Mouse (Mus musculus): ENCODE measurements around the gene Pfkp.

The Pfkp gene

DNA sequence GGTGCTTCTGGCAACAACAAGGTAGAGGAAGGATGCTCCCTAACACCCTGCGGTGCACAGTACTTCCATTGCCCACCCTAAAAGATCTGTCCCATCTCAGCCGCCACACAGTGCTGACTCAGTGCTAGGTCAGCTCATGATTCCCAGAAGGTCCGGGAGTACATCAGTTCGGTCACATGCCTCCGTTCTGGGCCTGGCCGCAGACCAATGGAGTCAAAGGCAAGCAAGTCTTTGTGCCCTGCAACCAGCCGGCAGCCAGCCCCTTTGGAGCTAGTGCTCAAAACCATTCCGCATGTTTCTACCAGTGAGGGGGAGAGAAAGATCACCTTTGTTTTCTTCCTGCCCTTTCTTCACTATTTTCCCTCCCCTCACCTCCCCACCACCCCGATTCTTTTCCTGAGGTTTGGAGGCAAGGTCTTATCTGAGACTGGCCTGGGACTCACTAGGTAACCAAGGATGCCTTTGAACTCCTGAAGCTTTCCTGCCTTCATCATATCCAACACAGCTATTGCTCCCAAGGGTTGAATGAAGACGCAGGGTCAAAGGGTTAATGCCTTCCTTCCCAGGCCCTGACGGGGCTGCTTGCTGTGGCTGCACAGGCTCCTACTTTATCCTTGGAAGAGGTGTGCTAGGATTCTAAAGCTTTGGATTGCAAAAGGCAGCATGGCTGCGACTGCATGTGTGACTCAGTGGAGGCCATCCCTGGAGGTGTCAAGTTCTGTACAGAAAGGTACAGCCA is 16.6 kb downstream of the Pfkp start:
- no peaks in the 10 kb centered on the region; the same call in 1 of the 2 replicates for H3K36me3 ChIP-seq (ENCODE audit: control insufficient read depth, insufficient read depth, low read length, poor library complexity, severe bottlenecking)
- no peaks in the 10 kb centered on the region for H3K27me3 ChIP-seq (ENCODE audit: control insufficient read depth, insufficient read depth, low read length, poor library complexity, severe bottlenecking)
- DNase-seq (ENCODE audit: low read depth, low spot score), result no peak

DNA sequence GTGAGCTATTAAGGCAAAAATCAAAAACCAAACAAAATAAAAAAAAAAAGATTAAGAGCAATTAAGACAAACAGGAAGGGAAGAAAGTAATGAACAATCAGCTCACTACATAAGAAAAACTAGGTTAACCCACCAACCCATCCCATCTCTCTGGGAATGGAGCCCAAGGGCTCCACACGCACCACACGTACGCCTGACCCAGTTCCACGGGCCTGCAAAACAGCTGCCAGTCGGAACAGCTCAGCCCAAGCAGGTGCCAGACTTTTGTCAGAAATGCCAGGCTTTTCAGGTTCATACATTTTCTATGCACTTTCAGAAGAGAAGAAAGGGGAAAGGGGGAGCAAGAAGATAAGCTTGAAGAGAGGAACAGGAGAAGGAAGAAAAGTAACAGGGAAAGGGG is 17.9 kb downstream of the Pfkp start:
- Histone ChIP-seq H3K27me3 (ENCODE audit: control insufficient read depth, insufficient read depth, low read length, poor library complexity, severe bottlenecking) (no peaks in the 10 kb centered on the region), H3K36me3 (ENCODE audit: control insufficient read depth, insufficient read depth, low read length, poor library complexity, severe bottlenecking) (no peaks in the 10 kb centered on the region; the same call in 1 of the 2 replicates)
- DNase-seq (ENCODE audit: low read depth, low spot score), result no peak

DNA sequence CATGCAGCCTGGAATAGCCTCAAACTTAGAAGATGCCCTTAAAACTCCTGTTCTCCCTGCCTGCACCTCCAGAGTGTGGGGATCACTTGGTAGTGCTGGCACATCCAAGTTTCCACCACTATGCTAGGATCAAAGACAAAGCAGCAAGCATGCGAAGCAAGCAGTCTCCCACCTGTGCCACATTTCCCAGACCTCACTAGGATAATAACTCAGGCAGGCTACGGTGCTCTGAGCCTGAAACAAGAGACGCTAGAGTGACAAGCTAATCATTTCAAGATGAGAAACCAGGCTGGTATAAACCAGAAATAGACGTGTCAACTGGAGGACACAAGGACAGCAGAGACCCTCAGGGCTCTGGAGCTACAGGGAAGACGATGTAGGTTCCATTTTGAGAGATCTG is 18.6 kb downstream of the Pfkp start:
- DNase-seq (ENCODE audit: low read depth, low spot score), result no peak
- no peaks in the 10 kb centered on the region for H3K27me3 ChIP-seq (ENCODE audit: control insufficient read depth, insufficient read depth, low read length, poor library complexity, severe bottlenecking)
- H3K36me3 ChIP-seq (ENCODE audit: control insufficient read depth, insufficient read depth, low read length, poor library complexity, severe bottlenecking), result no peaks in the 10 kb centered on the region; the same call in 1 of the 2 replicates

DNA sequence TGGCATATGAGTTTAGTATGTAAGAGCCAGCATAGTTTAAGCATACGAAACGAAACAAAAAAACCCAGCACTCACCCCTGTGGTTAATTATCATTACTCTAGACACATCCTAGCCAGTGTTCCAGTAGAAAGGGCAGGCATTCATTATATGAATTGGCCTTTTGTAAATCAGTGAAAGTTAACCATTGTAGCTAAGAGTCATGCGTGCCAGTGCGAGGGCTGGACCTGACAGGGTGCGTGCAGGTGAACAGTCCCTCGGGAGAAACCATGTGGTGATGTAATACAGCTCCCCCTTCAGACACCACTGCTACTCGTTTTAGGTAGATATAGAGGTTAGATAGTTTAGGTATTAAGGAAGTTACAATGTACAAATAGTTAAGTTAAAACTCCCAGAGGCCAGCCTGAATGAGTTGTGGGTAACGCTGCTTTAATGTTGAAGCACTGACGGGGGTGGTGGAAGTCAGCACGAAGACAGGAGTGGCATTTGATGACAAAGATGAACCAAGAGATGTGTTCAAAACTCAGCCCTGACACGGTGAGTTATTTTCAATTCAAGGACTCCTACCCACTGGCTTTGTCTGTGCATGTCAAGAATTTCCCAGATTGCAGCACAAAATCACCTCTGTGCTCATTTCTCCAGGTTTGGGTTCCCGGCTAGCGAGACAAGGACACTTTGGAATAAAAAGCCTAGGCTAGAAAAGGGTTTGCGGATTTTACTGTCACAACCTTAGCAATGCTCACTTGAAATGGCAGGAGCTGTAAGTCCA is 19.4 kb downstream of the Pfkp start:
- peak; percentile 38 for DNase-seq (ENCODE audit: low read depth, low spot score)
- Histone ChIP-seq H3K36me3 (ENCODE audit: control insufficient read depth, insufficient read depth, low read length, poor library complexity, severe bottlenecking) (no peaks in the 10 kb centered on the region), H3K27me3 (ENCODE audit: control insufficient read depth, insufficient read depth, low read length, poor library complexity, severe bottlenecking) (no peaks in the 10 kb centered on the region)

DNA sequence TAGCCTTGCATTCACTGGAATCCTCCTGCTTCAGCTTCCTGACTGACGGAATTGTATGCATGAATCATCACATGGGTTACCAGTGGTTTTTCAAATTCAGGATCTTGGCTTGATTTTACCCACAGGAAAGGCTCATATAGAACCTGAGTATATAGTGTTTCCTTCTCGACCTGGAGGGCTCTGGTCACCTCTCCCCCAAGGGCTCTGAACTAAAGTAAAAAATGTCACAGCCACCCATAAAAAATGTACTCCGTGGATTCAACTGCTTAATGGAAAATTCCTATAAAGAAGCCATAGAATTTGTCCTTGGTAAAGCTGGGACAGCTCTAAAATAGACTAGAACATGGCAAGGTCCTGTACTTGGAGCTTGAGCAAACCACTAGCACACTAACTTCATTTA is 20.3 kb downstream of the Pfkp start:
- Histone ChIP-seq H3K27me3 (ENCODE audit: control insufficient read depth, insufficient read depth, low read length, poor library complexity, severe bottlenecking) (no peaks in the 10 kb centered on the region), H3K36me3 (ENCODE audit: control insufficient read depth, insufficient read depth, low read length, poor library complexity, severe bottlenecking) (no peaks in the 10 kb centered on the region)
- no peak for DNase-seq (ENCODE audit: low read depth, low spot score)

DNA sequence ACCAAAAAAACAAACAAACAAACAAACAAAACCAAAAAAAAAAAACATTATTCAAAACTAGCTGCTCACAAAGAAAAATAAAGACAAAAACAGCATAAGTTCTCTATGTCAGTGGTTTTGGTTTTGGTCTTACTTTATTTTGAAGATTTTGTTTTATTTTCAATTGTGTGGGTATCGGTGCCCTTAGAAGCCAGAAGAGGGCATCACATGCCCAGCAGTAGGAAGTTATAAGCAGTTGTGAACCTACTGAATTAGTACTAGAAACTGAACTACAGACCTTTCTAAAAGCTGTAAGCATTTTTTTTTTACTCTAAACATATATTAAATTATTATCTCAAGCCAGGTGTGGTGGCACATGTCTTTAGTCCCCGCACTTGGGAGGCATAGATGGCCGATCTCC is 21.2 kb downstream of the Pfkp start:
- no peaks in the 10 kb centered on the region for H3K36me3 ChIP-seq (ENCODE audit: control insufficient read depth, insufficient read depth, low read length, poor library complexity, severe bottlenecking)
- peak; percentile 57 for DNase-seq (ENCODE audit: low read depth, low spot score)
- H3K27me3 ChIP-seq (ENCODE audit: control insufficient read depth, insufficient read depth, low read length, poor library complexity, severe bottlenecking), result no peaks in the 10 kb centered on the region

DNA sequence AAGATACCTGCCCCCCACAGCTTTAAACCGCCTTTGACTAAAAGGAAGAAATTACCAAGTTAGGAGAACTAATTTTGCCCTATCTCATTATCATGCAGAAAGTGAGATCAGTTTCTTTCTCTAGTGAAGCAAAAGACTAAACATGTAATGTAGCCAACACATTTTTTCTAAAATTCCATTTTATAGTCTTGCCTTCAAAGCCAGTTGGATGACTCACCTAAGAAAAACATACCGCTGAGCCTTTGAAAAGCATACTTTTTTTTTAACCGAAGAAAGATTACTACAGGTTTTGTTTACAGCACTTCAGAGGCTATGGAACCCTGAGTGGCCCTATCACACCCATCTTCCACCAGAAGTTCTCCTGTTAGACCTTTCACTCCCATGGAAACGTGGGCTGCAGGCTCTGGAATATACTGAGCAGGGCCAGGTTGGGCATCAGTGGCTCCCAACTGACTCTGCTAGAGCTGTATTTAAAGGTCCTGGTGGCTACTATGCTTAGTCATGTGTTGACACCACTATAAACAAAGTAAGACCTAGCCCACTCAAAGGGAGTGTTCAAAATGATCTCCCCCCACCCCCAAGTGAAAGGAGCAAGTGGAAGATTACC is 22.0 kb downstream of the Pfkp start:
- Histone ChIP-seq H3K27me3 (ENCODE audit: control insufficient read depth, insufficient read depth, low read length, poor library complexity, severe bottlenecking) (no peaks in the 10 kb centered on the region), H3K36me3 (ENCODE audit: control insufficient read depth, insufficient read depth, low read length, poor library complexity, severe bottlenecking) (peaks cover 3% of the 10 kb centered on the region; the same call in 1 of the 2 replicates)
- DNase-seq (ENCODE audit: low read depth, low spot score), result no peak

DNA sequence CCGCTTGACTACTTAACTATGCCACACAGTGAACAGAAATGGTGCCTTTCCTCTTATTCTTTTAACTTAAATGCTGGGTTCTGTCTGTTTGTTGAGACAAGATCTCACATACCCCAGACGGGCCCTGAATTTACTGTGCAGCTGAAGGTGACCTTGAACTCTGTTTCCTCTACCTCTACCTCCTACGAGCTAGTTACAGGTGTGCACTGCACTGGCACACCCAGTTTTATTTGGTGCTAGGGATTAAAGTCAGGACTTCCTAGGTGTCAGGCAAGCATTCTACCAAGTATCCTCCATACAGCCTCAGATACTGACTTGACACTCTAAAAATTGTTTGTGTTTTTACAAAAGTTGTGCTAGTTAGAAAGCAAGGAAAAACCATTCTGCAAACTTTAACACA is 22.6 kb downstream of the Pfkp start:
- H3K36me3 ChIP-seq (ENCODE audit: control insufficient read depth, insufficient read depth, low read length, poor library complexity, severe bottlenecking), result peaks cover 3% of the 10 kb centered on the region; the same call in 1 of the 2 replicates
- no peak for DNase-seq (ENCODE audit: low read depth, low spot score)
- no peaks in the 10 kb centered on the region for H3K27me3 ChIP-seq (ENCODE audit: control insufficient read depth, insufficient read depth, low read length, poor library complexity, severe bottlenecking)

DNA sequence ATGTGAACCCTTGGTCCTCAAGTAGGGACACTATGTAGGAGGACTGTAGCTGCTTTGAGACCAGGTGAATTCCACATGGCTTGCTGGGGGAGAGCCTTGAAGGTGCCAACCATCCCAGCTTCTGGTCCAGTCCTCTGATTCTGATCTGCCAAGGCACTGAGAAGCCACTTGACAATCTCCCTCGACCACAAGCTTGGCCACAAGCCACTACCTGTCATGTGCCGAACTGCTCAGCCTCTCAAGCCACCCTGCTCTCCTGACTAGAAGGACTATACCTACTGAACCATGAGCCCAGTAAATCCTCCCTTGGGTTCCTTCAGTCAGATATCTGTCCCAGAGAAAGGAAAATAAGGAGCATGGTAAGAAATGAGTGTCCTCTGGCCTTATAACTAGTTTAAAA is 24.0 kb downstream of the Pfkp start:
- no peak for DNase-seq (ENCODE audit: low read depth, low spot score)
- peaks cover 7% of the 10 kb centered on the region; the same call in 1 of the 2 replicates for H3K36me3 ChIP-seq (ENCODE audit: control insufficient read depth, insufficient read depth, low read length, poor library complexity, severe bottlenecking)
- no peaks in the 10 kb centered on the region for H3K27me3 ChIP-seq (ENCODE audit: control insufficient read depth, insufficient read depth, low read length, poor library complexity, severe bottlenecking)

DNA sequence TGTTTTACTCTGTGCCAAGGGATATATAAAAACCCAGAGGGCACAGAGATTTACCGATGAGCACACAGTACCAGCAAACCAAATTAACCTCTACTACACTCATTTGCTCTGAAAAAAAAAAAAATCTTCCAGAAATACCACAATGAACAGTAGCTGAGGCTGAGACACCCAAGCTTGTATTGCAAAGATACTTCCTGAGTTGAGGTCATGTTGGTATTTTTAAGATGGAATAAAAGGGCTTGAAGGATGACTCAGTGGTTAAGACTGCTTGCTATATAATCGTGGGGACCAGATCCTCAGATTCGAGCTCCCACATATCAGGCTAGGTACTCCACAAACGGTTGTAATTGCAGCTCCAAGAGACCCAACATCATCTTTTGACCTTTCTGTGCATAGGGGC is 24.5 kb downstream of the Pfkp start:
- peaks cover 10% of the 10 kb centered on the region for H3K36me3 ChIP-seq (ENCODE audit: control insufficient read depth, insufficient read depth, low read length, poor library complexity, severe bottlenecking)

DNA sequence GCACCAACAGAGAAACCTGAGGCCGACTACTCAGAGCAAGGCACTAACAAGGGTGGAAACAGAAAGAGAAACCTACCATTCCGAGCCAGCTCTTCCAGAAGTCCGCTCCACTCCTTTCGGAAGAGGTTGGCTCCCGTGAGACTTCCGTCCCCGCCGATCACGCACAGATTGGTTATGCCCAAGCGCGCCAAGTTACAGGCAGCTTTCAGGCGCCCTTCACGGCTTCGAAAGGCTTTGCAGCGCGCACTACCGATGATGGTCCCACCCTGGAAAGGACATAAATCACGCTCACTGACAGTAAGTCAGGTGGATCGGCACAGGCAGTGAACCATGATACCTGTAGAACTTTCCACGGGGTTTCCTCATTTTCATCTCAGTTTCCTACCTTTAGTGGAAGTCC is 26.7 kb downstream of the Pfkp start:
- no peak for DNase-seq (ENCODE audit: low read depth, low spot score)
- no peaks in the 10 kb centered on the region for H3K27me3 ChIP-seq (ENCODE audit: control insufficient read depth, insufficient read depth, low read length, poor library complexity, severe bottlenecking)
- peaks cover 17% of the 10 kb centered on the region for H3K36me3 ChIP-seq (ENCODE audit: control insufficient read depth, insufficient read depth, low read length, poor library complexity, severe bottlenecking)

More for the DNA sequence above, 24.5 kb downstream of the Pfkp start:
- DNase-seq (ENCODE audit: low read depth, low spot score), result no peak
- H3K27me3 ChIP-seq (ENCODE audit: control insufficient read depth, insufficient read depth, low read length, poor library complexity, severe bottlenecking), result no peaks in the 10 kb centered on the region

DNA sequence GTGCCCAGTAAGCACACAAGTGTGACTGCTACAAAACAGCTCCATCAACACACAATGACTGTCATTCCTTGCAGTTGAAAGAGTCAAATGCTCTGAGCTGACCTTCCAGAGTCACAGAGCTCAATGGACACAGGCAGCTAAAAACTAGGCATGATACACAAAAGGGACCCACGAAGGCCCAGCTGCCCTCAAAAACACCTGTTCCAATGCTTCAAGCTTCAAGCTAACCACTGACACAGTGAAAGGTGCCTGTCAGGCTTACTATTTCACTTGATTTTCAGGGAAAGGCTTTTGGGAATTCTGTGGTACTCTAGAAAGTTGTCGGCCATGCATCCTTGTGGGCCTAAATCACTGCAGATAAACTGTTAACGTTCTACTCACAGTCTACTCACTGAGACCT is 28.3 kb downstream of the Pfkp start:
- Histone ChIP-seq H3K27me3 (ENCODE audit: control insufficient read depth, insufficient read depth, low read length, poor library complexity, severe bottlenecking) (no peaks in the 10 kb centered on the region), H3K36me3 (ENCODE audit: control insufficient read depth, insufficient read depth, low read length, poor library complexity, severe bottlenecking) (peaks cover 18% of the 10 kb centered on the region)
- DNase-seq (ENCODE audit: low read depth, low spot score), result no peak

DNA sequence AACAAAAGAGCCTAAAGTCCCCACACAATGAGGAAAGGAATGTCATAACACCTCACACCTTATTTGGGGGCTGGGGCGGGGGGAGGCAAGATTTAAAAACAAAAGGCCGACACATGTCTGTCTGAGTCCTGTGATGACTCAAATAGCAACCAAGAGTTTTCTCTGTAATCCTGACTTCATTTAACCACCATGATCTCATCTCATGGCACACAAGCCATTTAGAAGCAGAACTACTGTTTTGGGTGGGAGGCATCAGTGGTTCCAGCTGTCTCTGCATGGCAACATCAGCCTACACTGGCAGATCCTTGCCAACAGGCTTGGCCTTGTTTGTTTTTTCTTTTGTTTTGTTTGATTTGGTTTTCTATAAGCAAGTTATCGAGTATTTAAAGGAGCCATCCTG is 29.9 kb downstream of the Pfkp start:
- DNase-seq (ENCODE audit: low read depth, low spot score), result no peak

DNA sequence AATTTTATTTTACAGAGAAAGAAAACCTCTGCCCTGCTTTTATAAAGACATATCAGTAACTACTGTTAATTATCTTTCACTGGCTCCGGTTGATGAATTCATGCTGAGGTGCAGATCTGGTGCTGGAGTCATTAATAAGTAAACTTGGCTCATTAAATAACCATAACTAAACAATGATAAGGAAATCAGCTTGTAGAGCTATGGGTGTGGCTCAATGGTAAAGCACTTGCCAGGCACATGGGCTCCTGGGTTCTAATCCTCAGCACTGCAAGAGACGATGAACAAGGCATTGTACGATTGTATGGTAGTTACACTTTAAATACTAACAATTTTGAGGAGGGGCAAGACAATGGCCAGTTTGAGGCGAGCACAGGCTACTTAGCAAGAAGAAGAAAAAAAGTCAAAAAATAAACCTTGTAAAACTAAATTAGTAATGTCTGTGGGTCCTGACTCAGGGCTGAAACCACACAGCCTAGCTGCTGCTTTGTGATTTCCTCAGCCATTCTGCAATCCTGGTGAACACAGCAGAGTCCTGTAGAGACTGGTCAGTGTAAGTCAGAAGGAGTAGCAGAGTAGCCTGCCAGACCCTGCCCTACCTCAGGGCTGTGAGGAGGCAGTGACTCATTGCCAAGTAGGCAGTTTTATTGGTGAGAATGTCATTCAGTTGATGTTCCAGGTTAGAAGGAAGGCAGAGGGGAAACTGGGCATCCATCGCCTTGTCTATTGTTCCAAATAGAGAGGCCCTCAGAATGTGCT is 34.7 kb downstream of the Pfkp start:
- DNase-seq (ENCODE audit: low read depth, low spot score), result no peak
- Histone ChIP-seq H3K36me3 (ENCODE audit: control insufficient read depth, insufficient read depth, low read length, poor library complexity, severe bottlenecking) (peaks cover 10% of the 10 kb centered on the region; the same call in 1 of the 2 replicates), H3K27me3 (ENCODE audit: control insufficient read depth, insufficient read depth, low read length, poor library complexity, severe bottlenecking) (no peaks in the 10 kb centered on the region)

More for the DNA sequence above, 29.9 kb downstream of the Pfkp start:
- Histone ChIP-seq H3K27me3 (ENCODE audit: control insufficient read depth, insufficient read depth, low read length, poor library complexity, severe bottlenecking) (no peaks in the 10 kb centered on the region), H3K36me3 (ENCODE audit: control insufficient read depth, insufficient read depth, low read length, poor library complexity, severe bottlenecking) (peaks cover 20% of the 10 kb centered on the region)
